Mouse (Mus musculus) adipocyte (in vitro differentiated cells): Measurements from ENCODE around the gene Apom.

Experiments
- DNase-seq: peaks from one replicate; pipeline ENCODE4 v3.0.0-alpha.2; 2016; ENCODE audit warnings: low spot score

Gene Apom

DNA sequence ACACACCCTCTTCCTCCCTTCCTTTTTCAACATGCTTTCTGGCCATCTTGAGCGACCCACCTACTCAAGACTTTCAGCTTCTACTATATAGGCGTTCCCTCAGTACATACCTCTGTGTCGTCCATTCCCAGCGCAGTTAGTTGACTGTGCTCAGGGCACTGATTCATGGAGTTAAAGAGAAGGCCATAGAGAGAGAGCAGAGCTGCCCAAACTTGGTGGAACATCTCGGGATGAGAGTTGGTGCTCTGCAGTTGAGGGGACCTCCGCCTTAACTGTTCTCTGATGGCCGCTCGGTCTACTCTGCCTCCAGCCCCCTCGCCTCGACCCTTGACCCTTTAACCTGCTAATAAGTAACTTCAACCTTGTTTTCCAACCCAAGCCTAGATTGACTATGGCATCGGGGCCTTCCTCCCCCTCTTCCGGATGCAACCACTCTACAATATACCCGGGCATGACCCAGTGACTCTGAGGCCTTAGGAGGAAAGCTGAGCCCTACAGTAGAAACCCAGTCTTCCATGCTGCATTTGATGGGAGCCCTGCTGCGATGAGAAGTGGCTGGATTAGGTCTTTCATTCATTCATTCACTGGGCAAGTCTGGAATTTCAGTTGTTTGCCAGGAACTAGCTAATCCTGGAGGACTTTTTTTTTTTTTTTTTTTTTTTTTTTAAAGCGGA, at the start of gene Apom:
Gene Apom, minus strand, starts transcription at position 551 of the 674 bp plus-strand sequence.
- DNase-seq = no peak

- no peak for DNase-seq
Observed at GRCm38 (mm10) chr17:35180093-35180492, 48.2 kb upstream of the Apom start.

DNA sequence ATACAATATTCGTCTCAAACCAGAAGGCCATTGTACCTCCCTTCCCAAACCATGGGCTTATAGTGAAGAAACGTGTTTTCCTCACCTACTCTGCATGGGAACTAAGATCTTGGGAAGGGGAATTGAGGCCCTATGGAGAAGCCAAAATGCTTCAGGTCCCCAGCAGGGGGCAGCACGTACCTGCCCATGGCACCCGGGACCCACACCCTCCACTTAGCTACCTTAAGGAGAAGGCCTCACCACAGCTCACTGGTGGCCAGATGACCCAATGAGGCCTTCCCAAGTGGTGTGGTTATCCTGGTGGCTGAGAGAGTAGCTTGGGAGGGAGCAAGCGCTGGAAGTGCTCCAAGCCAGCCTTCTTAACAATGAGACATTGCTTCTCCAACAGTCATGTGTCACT, 46.7 kb upstream of the Apom start:
- DNase-seq = peak; percentile 77

- no peak for DNase-seq
Observed at GRCm38 (mm10) chr17:35175968-35176367, 44.1 kb upstream of the Apom start, which contains the start of gene Aif1. TSS of gene Aif1 (minus strand) at chr17:35176068.

- no peak for DNase-seq
Observed at GRCm38 (mm10) chr17:35175382-35175781, 43.5 kb upstream of the Apom start.

GRCm38 (mm10) chr17:35174201-35174977, 42.5 kb upstream of the Apom start:
- DNase-seq = no peak

GRCm38 (mm10) chr17:35173329-35173728, 41.5 kb upstream of the Apom start:
- DNase-seq = no peak

DNA sequence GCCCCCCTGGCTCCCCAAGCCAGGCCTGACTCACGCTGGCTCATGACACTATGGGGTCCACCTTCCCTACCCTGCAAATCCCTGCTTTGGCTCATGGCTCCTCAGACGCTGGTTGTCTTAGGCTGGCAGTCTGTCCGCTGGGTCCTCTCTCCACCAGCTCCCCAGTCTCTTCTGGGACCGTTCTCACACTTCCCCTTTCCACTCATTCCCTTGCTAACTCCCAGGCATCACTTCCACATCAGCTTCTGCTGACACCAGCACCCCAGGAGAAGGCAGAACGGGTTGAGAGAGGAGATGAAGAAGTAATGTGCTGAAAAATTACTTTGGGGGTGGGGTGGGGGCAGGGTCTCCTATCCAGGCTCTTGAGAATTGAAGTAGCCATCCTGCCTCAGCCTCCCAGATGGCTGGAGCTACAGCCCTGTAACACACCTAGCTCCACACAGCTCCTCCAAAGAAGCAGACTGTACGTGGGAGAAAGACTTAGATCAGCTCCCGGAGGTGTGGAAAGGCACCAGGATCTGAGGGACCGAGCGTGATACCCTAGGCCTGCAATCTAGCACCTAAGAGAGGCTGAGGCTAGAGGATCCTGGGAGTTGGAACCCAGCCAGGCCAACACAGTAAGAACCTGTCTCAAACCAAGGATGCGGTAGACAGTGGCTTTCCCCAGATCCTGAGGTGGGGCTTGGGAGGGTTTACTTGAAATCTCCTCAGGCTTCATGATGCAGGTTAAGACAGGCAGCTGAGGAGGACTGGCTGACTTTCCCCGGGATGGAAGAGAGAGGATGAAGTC, 40.8 kb upstream of the Apom start:
- no peak for DNase-seq

GRCm38 (mm10) chr17:35168541-35169207, 36.8 kb upstream of the Apom start:
- peak; percentile 74 for DNase-seq

- DNase-seq = no peak
Observed at GRCm38 (mm10) chr17:35167794-35168193, 35.9 kb upstream of the Apom start.

DNA sequence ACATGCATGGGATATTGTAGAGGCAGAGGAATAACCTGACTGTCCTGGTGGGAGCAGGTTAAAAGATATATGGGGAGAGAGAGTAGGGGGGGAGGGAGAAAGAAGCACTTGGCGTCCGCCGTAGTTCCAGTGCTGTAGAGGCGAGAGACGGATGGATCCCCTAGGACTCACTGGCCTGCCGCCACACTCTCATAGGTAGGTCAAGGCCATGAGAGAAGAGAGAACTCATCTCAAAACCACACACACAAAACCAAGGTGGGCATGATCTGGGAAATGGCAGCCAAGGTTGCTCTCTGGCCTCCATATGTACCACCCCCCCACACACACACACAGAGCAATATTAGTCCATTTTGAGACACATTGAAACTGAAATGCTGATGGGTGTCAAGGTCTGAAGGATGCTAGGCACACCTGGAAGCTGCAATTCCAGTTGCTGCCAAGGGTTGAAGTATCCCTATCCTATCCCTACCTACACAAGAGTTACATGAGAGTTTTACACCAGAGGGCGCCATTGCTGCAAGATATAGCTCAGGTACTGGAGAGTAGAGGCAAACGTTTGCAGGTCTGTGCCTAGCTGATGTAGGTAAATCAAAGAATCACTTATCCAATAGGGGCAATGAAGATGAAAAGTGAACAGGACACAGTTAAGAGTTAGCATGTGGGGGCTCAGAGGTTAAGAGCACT, 34.6 kb upstream of the Apom start:
- DNase-seq = peak; percentile 62

DNA sequence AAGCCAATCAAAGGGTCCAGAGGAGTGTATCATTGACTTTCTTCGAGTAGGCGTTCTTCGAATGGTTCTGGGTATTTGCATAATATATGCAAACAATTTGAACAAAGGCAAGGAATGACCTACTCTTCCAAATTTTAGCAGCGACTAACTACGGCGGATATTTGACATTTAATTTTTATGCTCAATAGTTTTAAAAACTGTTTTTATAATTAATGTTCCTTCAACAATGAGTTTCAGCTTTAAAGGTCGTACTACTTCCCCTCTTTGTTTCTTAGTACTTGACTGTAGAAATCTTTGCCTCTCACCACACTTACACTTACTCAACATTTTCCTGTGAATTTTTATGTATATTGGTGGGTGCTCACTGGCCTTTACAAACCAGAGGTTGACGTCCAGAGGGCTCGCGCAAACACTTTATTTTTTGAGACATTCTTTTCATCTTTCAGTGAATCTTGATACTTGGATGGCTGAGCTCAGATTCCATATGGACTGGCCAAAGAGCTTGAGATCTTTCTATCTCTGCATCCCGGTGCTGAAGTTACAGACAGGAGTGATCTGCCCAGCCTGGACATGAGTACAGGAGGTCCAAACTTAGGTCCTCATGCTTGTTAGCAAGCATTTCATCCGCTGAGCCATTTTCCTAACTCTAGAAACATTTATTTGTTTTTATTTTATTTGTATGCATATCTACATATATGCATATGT, 33.8 kb upstream of the Apom start:
- DNase-seq = peak; percentile 32

- peak; percentile 100 for DNase-seq
Observed at GRCm38 (mm10) chr17:35164568-35165450, 33.0 kb upstream of the Apom start, which contains the start of gene Prrc2a. TSS of gene Prrc2a (minus strand) at chr17:35164897.

DNA sequence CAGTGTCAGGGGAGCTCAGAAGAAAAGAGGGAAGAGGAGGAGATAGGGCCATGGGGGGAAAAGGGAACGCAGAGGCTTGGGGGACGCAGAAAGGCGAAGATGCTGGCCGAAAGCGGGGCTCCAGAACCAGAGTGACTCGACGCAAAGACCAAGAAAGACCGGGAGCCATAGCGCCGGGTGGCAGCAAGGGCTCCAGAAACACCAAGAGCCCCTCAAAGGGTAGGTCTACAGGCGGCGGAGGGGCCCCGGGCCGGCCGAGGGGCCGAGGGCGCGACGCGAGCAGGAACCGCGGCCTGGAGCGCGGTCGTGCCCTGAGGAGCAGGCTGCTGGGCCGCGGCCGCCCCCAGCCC, 32.3 kb upstream of the Apom start:
- DNase-seq = peak; percentile 38

GRCm38 (mm10) chr17:35163326-35164081, 31.7 kb upstream of the Apom start:
- peak; percentile 52 for DNase-seq

DNA sequence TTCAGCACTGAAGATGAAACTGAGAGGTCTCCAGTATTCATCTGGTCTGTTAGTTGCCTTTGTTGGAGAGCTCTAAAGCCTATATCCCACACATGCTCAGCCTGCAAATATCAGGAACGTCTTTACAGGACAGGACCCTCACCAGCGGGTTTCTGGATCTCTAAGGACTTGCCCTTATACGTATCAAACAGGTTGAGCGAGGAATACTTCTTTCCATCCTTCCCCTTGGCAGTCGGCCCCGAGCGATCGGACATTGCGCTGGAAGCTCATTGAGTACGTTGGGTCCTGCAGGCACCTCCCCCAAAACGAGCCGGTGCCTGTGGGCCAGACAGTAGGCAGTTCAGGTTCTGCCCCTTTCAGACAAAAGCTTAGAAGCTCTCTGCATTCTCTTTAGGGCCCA, 30.9 kb upstream of the Apom start:
- peak; percentile 39 for DNase-seq

- no peak for DNase-seq
Observed at GRCm38 (mm10) chr17:35162121-35162520, 30.3 kb upstream of the Apom start.

DNA sequence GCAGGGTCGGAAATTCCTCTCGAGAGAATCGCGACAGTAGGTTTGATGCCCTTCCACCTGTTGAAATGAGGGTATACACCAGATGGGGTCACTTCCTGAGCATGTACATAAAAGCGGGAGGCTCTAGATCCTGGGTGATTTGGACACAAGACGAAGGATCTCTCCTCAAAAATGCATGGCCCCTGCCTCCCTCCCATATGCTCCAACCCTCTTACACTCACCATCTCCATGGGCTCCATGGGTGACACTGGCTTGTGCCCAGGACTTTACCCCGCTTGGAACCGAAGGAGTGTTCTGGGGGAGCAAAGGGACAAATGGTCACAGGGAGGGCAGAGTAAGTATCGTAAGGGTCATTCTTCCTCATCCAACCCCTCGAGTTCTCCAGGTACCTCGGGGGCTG, 29.6 kb upstream of the Apom start:
- DNase-seq = no peak

GRCm38 (mm10) chr17:35159638-35160037, 27.8 kb upstream of the Apom start:
- DNase-seq = no peak
